Mouse (Mus musculus) lung, embryonic 14.5 days (tissue): ENCODE results near the gene Rab37. TPM values are rescaled to one million over a fixed set of nuclear protein-coding genes. Genes with fewer than 3 reads are reported as not detected.

Experiments used
- ATAC-seq: fragments of 200-750 bp; cut with Nextera tagmentation; 2 replicates; pipeline ENCODE4 v1.8.0; 2017; ENCODE audit warnings: mild to moderate bottlenecking, moderate TSS enrichment, moderate library complexity; ENCODE audit not compliant: insufficient read depth
- DNase-seq: peaks from one replicate; pipeline ENCODE4 v3.0.0-alpha.2; 2015
- H3K27ac ChIP-seq: fragments of 300-500 bp; sonication (generic); 2 replicates; pipeline ENCODE4 v1.5.1; 2014; ENCODE audit warnings: low read depth, mild to moderate bottlenecking, moderate library complexity
- H3K27me3 ChIP-seq: fragments of 300-500 bp; sonication (generic); 2 replicates; pipeline ENCODE4 v1.6.1; 2014; ENCODE audit warnings: low read length, control low read depth; ENCODE audit not compliant: insufficient read depth
- H3K36me3 ChIP-seq: fragments of 300-500 bp; sonication (generic); 2 replicates; pipeline ENCODE4 v1.6.1; 2014; ENCODE audit warnings: control low read depth; ENCODE audit not compliant: insufficient read depth
- H3K4me1 ChIP-seq: fragments of 300-500 bp; sonication (generic); 2 replicates; pipeline ENCODE4 v1.6.1; 2014; ENCODE audit warnings: antibody characterized with exemption, control low read depth; ENCODE audit not compliant: insufficient read depth
- H3K4me2 ChIP-seq: fragments of 300-500 bp; sonication (generic); 2 replicates; pipeline ENCODE4 v1.6.1; 2014; ENCODE audit warnings: mild to moderate bottlenecking
- H3K4me3 ChIP-seq: fragments of 300-500 bp; sonication (generic); 2 replicates; pipeline ENCODE4 v1.5.1; 2014; ENCODE audit warnings: low read depth, low read length
- H3K9ac ChIP-seq: fragments of 300-500 bp; sonication (generic); 2 replicates; pipeline ENCODE4 v1.6.1; 2014
- H3K9me3 ChIP-seq: fragments of 300-500 bp; sonication (generic); 2 replicates; pipeline ENCODE4 v1.6.1; 2016; ENCODE audit warnings: low read depth, low read length, control low read depth
- CTCF ChIP-seq: IDR thresholded peaks from 2 replicates; pipeline ENCODE4 v1.5.1; 2016; ENCODE audit warnings: antibody characterized with exemption, low read depth
- WGBS: fragments of 180-500 bp; shearing (Covaris S2); extraction: QIAGEN DNeasy Blood & Tissue Kit; methylation state at CpG from one replicate; pipeline ENCODE4 v1.1.7; 2014; 5-methylcytosine and 5-hydroxymethylcytosine counted together
- polyA plus RNA-seq: library from polyadenylated mRNA; unstranded; fragments of >200 nt; fragmentation: Nextera tagmentation; extraction: Ambion mirVana; gene quantifications from 2 replicates; pipeline ENCODE4 v1.2.1, GENCODE M21; 2014

The Rab37 gene
- polyA plus RNA-seq, 1 experiment from 2014 or later: 0.55 TPM

GRCm38 (mm10) chr11:115106638-115107037, 15.4 kb downstream of the Rab37 start:
- TF ChIP-seq CTCF: no peak
- 75% methylated on average over 2 of the region's 2 CpGs for WGBS
- no peak overlapping the region for H3K27ac ChIP-seq
- H3K27me3 ChIP-seq: no peaks in the 10 kb centered on the region
- H3K4me1 ChIP-seq: no peaks in the 10 kb centered on the region; the same call in 1 of the 2 replicates
- H3K4me3 ChIP-seq: no peak overlapping the region
- no peaks in the 10 kb centered on the region for H3K9me3 ChIP-seq
- ATAC-seq (no peak), DNase-seq (no peak)
- no peak overlapping the region for H3K9ac ChIP-seq
- H3K36me3 ChIP-seq: no peaks in the 10 kb centered on the region
- H3K4me2 ChIP-seq: no peak overlapping the region

GRCm38 (mm10) chr11:115107403-115107916, 16.2 kb downstream of the Rab37 start:
- TF ChIP-seq CTCF: no peak
- DNase-seq: peak; percentile 84
- Histone ChIP-seq H3K9ac (no peak overlapping the region), H3K36me3 (no peaks in the 10 kb centered on the region), H3K4me1 (no peaks in the 10 kb centered on the region; the same call in 1 of the 2 replicates), H3K4me2 (no peak overlapping the region), H3K9me3 (no peaks in the 10 kb centered on the region), H3K27ac (no peak overlapping the region), H3K4me3 (no peak overlapping the region), H3K27me3 (no peaks in the 10 kb centered on the region)
- WGBS: 10% methylated on average over 4 of the region's 4 CpGs
- no peak for ATAC-seq

DNA sequence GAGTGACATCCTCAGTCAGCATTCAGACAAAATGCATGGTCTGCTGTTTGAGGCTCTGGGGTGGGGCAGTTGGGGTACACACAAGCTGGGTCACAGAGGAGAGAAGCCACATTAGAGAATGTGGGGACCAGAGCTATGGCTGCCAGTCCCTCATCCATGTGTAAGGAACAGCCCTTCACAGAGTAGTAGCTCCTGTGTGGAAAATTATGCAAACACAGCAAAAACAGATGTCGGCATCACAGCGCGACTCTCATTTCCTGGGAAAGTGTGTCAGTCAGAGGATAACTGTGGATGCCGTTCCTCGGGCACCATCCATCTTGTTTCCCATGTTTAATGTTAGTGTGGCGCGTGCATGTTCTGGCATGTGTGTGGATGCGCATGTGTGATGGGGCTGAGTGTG, 16.9 kb downstream of the Rab37 start:
- H3K4me2 ChIP-seq: no peak overlapping the region
- no peak for ATAC-seq
- WGBS: 78% methylated on average over 8 of the region's 8 CpGs

GRCm38 (mm10) chr11:115110271-115110670, 19.0 kb downstream of the Rab37 start:
- H3K4me3 ChIP-seq: no peak overlapping the region
- WGBS: 84% methylated on average over 4 of the region's 5 CpGs
- no peak for TF ChIP-seq CTCF

More for the DNA sequence above, 16.9 kb downstream of the Rab37 start:
- H3K27ac ChIP-seq: no peak overlapping the region
- no peaks in the 10 kb centered on the region for H3K27me3 ChIP-seq
- no peaks in the 10 kb centered on the region for H3K9me3 ChIP-seq
- no peak overlapping the region for H3K9ac ChIP-seq
- H3K4me3 ChIP-seq: no peak overlapping the region
- TF ChIP-seq CTCF: no peak
- no peak for DNase-seq
- H3K36me3 ChIP-seq: no peaks in the 10 kb centered on the region
- no peaks in the 10 kb centered on the region; the same call in 1 of the 2 replicates for H3K4me1 ChIP-seq

GRCm38 (mm10) chr11:115112196-115112595, 21.0 kb downstream of the Rab37 start:
- no peak for TF ChIP-seq CTCF
- H3K9me3 ChIP-seq: no peaks in the 10 kb centered on the region
- no peak overlapping the region for H3K27ac ChIP-seq
- no peak for DNase-seq
- no peaks in the 10 kb centered on the region for H3K27me3 ChIP-seq
- H3K4me2 ChIP-seq: no peak overlapping the region
- H3K4me1 ChIP-seq: no peaks in the 10 kb centered on the region; the same call in 1 of the 2 replicates
- WGBS: 39% methylated on average over 3 of the region's 3 CpGs
- no peak overlapping the region for H3K4me3 ChIP-seq
- H3K36me3 ChIP-seq: no peaks in the 10 kb centered on the region
- no peak overlapping the region for H3K9ac ChIP-seq
- no peak for ATAC-seq

More at GRCm38 (mm10) chr11:115110271-115110670, 19.0 kb downstream of the Rab37 start:
- no peaks in the 10 kb centered on the region for H3K27me3 ChIP-seq
- DNase-seq (no peak), ATAC-seq (no peak)
- H3K4me1 ChIP-seq: no peaks in the 10 kb centered on the region; the same call in 1 of the 2 replicates
- H3K9ac ChIP-seq: no peak overlapping the region
- H3K4me2 ChIP-seq: no peak overlapping the region
- H3K9me3 ChIP-seq: no peaks in the 10 kb centered on the region
- H3K27ac ChIP-seq: no peak overlapping the region
- H3K36me3 ChIP-seq: no peaks in the 10 kb centered on the region

- H3K9me3 ChIP-seq: no peaks in the 10 kb centered on the region
- WGBS: 59% methylated on average over 9 of the region's 9 CpGs
- no peak for TF ChIP-seq CTCF
- no peak overlapping the region for H3K4me3 ChIP-seq
- H3K27ac ChIP-seq: no peak overlapping the region
- H3K9ac ChIP-seq: no peak overlapping the region
- DNase-seq (no peak), ATAC-seq (no peak)
- H3K27me3 ChIP-seq: no peaks in the 10 kb centered on the region
- no peaks in the 10 kb centered on the region for H3K36me3 ChIP-seq
- no peak overlapping the region for H3K4me2 ChIP-seq
- H3K4me1 ChIP-seq: no peaks in the 10 kb centered on the region
Observed at GRCm38 (mm10) chr11:115119409-115119808, 28.2 kb downstream of the Rab37 start.

GRCm38 (mm10) chr11:115128483-115128882, 37.3 kb downstream of the Rab37 start:
- Histone ChIP-seq H3K9me3 (no peaks in the 10 kb centered on the region), H3K4me2 (no peak overlapping the region), H3K36me3 (no peaks in the 10 kb centered on the region), H3K9ac (no peak overlapping the region), H3K27me3 (no peaks in the 10 kb centered on the region), H3K27ac (no peak overlapping the region), H3K4me1 (no peaks in the 10 kb centered on the region), H3K4me3 (no peak overlapping the region)
- DNase-seq: no peak
- no peak for ATAC-seq
- WGBS: 48% methylated on average over 4 of the region's 4 CpGs
- no peak for TF ChIP-seq CTCF
